Mouse (Mus musculus): Measurements from ENCODE around the gene Irak3. TPM values are rescaled to one million over a fixed set of nuclear protein-coding genes. Genes with fewer than 3 reads are reported as not detected.
A peak's percentile ranks its signal among the peaks of the same experiment; 100 is the strongest.

Gene Irak3
- total RNA-seq, 2 experiments from 2014 or later = 0.57 to 0.58 TPM

DNA sequence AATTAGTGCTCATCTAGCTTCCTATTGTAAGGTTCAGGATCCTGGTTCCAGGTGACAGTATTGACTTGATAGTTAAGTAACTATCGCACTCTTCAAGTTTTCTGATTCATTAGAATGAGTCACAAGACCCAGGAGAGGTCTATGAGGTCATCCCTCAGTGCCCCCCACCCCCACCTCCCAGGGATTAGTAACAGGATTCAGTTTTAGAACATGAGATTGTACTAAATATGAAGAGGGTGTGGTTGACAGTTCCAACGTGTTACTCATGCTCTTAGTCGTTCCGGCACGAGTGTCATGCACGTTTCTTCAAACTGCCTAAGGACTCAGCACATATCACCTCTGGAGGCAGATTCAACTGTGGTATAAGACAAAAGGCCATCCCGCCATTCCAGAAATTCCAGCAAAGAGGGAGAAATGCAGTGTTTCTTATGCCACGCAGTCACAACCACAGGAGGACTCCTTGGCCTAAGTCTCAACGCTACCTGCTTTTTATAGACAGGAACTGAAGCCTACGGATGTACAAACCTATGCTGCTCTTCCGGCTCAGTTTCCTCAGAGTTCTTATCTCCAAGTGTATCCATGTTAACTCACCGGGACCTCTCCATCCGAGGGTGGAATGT is 2.8 kb upstream of the Irak3 start:
- DNase-seq (ENCODE audit: low spot score in 2 of 2) = no peak

DNA sequence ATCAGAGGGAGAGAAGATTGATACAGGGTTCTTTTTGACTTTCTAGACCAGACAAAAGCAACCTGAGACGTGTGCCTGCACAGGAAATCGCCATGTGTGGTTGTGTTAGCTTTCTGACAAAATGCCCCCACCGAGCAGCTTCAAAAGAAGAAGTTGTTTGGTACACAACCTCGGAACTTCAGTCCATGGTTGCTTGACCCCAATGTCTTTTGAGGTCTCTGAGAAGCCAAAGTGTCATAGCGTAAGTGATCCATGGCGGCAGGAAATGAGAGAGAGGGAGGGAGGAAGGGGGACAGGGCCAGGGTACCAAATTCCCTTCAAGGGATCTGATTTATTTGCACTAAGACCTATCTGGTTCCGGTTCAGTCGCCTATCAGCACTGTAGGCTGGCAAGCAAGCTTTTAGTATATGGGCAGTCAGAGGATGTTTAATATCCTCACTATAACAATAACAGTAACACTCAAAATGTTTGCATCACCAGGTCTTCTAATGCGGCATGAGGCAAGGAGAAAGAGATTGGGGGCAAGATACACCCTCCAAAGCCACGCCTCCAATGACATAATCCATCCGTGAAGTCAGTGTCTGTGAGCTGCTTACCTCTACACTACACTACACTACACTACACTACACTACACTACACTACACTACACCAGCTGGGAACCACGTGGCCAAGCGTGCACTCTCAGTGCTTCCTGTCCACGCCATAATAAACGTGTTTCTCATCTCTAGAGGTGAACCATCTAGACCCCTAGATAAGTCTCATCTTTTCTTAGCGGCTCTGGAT is 729 bp upstream of the Irak3 start:
- DNase-seq (ENCODE audit: low spot score in 2 of 2) = no peak

DNA sequence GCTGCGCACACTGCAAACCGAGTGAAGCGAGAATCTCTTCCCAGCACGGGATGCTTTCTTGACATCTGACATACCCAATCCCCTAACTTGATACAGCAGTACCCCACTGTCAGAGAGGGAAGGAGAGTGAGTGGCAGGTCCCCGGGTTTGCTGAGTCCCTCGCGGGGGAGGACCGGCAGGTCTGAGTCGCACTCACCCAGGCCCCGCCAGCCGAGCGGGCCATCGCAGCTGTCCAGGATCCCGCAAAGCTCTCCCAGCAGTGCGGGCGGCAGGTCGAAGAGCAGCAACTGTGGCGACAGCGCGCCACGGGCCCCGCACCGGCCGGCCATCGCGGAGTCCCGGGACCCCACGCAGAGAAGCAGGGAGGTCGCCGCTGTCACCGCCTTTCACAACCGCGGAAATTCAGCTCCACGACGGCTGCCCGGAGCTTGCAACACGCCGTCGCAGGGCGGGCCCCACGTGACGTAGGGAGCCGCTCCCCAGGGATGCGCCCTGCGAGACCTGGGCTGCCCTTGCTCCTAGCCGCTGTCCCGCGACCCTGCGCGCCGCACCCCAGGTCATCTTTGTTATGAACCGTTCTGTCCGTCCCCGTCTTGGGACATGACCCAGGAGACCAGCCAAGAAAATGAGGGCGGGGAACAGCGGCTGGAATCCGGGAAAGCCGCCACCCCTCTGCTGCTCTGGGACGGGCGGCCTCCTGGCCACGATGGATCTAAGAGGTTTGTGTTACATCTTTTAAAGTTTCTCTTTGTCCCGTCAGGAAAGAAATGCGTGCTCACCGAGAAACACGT is 604 bp downstream of the Irak3 start, which contains the start of gene Tmbim4:
Gene Tmbim4, plus strand, starts transcription at position 460 of the 791 bp plus-strand sequence.
- peak in 1 of 2 experiments; percentile 13 for DNase-seq (ENCODE audit: low spot score in 2 of 2)

DNA sequence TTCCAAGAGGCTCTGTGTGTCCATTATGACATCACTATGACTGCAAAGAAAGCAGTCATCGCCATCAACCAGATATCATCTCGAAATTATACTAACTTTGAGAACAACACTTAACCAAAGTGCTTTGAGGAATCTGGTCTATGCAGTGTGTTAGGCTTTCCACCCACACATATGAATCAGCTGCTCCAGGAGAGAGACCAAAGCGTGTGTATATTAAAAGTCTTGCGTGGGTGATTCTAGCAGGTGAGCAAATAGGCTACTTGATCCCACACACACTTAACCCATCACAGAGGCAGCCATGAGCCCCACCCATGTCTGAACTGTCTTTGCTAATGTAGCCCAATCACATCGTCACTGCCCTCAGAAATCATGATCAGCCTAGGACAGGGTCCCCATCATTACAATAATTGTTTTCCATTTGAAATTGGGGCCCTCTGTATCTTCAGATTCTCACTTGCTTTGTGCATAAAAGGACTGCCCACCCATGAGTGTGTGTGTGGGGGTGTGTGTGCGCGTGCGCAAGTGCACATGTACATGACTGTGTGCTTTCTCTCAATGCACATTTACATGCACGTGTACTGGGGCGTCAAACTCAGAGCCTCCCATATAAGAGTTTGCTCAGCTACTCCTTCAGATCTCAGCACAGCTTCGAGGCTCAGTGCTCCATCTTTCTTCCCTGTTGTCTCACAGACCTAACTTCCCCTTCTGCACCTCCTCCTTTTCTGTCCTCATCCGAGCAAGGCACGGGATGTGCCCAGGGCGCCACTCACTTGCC is 4.7 kb downstream of the Irak3 start:
- no peak for DNase-seq (ENCODE audit: low spot score in 2 of 2)

DNA sequence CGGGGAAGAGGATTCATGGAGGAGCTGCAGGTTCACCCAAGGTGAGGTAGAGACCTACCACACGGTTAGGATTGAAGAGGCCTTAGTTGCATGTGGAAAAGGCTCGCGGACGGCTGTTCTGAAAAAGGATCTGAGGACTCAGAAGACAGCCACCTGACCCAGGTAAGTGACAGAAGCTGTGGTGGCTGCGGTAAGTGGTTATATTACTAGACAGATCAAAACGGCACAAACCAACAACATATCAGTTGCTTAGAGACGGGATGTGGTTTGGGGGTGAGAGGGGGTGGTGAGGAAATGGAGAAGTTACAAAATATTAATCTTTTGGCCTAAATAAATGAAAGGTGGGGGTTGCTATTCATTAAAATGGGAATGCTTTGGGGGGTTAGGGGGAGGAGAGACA is 8.7 kb downstream of the Irak3 start:
- no peak for DNase-seq (ENCODE audit: low spot score in 2 of 2)

DNA sequence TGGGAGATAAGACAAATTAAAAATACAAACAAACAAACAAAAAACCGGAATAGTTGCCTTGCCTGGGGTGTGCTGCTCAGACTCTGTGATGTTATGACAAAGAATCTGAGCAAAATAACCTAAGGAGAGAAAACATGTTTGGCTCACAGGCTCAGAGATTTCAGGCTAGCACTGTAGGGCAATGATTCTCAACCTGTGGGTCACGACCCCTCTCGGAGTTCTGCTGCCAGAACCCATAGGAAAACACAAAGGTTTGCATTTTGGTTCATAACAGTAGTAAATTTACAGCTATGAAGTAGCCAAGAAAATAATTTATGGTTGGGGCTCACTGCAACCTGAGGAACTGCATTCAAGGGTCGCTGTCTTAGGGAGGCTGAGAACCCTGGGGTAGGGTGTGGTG is 9.7 kb downstream of the Irak3 start:
- DNase-seq (ENCODE audit: low spot score in 2 of 2) = no peak

DNA sequence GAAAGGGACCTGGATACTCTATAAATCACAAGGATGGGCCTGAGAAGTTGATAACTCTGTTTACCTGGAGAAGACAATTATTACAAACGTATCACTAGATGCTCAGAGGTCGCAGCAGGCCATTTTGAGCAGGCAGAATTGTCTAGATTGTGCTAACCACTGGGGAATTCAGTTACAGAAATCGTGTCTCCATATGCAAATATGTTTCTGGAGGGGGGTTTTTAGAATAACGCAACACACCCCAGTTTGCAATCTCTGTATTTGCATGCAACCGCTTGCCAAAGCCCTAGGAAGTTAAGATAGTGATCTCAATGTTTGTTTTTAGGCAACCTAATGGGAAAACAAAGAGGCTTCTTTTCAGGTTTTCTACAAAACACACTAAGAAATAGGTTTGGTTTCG is 10.8 kb downstream of the Irak3 start:
- no peak for DNase-seq (ENCODE audit: low spot score in 2 of 2)

DNA sequence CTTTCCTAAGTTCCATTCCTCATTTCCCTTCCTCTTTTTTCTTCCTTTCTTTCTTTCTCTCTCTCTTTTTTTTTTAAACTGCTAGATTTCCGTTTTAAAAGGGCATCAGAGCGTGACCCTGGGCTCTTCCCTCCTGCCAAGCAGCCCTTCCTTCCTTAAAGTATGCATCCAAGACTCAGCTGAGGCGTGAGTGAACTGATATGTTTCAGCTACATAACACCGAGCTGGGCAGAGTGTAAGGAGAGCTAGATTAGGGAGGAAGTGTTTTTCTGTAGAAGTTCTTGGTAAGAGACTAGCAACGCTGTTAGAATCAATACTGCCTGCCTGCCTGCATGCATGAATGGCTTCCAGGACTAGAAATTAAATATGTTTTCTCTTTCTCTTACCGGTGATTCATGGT is 12.1 kb downstream of the Irak3 start:
- no peak for DNase-seq (ENCODE audit: low spot score in 2 of 2)

DNA sequence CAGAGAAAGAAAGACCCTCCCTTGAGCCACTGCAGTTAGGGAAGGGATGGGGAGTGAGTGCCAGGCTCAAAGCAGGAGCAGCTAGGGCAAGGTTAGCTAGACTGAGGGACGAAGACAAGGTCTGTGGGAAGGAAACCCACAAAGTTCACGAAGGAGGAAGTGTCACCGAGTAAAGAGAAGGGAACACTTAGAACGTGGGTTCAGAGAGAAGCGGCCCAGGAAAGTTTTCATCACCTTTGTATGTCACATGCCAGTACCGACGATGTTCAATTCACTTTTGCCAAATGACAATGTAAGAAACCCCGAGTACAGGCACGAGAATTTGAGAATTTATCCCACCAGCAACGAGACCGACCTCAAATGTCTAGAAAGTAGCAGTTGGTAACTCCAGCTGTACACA is 12.7 kb downstream of the Irak3 start:
- no peak for DNase-seq (ENCODE audit: low spot score in 2 of 2)

DNA sequence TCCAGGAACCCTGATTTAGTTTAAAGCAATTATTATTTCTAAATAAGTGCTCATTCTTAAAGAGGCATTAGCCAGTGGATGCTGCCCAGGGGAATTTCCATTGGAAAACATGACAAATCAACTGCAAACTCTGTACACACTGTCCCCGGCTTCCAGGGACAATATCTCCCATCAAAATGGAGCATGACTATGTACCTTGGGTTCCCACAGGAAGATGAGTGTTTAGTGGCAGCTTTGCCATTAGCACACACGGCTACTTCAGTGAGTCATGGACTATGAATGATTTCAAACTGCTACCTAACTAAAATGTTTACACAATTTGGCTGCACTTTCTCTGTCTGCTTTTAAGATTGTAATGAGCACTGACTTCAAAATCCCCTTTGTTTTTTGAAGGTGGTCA is 13.4 kb downstream of the Irak3 start:
- DNase-seq (ENCODE audit: low spot score in 2 of 2) = no peak

DNA sequence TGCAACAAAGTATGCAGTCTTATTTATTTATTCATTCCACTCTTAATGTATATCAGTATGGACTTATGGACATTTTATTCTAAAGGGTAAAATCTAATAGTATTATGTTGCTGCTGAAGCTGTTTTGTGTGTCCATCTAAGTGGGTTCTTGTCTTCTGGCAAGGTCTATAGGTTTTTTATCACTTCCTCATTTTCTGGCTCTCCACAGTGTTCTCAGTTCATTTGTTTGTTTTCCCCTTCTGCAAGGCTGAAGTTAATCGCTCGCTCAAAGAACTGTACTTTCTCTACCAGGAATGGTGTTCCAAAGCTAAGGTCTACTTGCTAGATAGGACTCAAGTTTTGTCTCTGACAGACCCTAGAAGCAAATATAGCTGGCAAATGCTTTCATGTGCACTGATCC is 18.6 kb downstream of the Irak3 start:
- DNase-seq (ENCODE audit: low spot score in 2 of 2) = no peak

DNA sequence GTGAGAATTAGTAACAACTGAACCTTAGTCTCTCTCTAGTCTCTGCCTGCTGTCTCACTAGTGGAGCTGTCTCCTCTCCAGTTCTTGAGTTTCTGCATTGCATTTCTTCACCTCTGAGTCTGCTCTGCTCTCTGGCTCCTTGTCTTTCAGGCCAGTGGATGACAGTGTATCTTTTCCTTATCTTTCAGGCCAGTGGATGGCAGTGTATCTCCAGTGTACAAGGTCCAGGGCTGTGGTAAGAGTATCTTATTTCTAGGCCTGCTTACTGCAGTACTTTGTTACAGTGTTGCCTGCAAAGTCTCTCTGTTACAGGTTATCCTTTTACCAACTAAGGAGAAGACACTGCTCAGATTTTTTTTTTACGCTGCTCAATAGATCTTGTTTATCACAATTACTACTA is 19.0 kb downstream of the Irak3 start:
- no peak for DNase-seq (ENCODE audit: low spot score in 2 of 2)

DNA sequence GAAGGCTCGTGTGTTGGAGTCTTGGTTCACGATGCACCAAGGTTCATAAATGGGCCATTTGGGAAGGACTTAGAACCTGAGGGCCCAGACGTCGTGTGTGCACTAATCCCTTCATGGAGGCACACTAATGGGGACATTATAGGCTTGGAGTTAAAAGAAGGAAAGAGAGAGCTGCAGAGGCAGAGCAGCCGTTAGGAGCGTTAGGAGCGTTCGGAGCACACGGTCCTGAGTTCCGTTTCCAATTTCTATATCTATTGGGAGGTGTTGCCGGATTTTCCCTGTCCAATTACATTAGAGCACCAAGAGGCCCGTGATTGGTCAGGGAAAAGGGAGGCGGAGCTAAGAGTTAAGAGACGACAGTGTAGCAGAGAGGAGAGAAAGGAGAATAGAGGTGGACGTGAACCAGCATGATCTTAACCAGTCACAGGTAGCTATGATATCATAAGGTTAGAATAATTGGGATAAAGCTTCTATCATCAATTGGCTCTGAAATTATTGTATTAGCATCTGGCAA is 27.7 kb downstream of the Irak3 start:
- DNase-seq (ENCODE audit: low spot score in 2 of 2) = no peak

DNA sequence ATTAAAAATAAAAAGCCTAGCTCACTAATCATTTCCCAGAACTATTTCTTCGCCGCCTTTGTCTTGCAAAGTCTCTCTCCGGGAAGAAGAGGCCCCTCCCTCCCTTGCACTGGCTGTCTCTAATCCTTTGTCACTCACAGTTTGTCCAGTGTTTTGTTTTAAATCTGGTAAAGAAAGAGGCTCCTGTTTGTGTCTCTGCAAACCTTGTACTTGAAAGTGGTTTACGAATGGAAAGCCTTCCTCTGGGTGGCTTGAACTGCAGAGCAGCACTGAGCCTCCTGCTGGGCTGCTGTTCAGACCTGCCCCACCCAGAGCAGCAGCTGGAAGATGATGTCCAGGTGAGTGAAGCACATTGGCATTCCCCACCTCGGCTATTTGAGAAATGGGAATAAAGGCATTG is 30.6 kb downstream of the Irak3 start:
- DNase-seq (ENCODE audit: low spot score in 2 of 2) = no peak

DNA sequence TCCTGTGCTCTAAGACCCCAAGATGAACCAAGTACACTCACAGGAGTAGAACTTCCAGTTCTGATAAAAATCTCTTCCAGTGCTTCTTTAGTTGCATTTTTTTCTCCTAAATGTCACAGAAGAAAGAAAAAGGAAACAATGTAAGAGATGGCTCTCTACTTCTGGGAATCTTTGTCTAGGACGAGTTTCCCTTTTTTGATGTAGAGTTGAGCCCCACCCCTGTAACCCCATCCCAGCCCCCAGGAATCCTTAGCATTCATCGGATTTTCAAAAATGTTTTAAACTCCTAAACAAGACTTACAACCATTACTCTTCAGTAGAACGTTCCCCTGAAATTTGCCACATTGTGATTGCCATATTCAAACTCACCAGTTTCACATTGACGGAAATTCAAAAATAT is 31.7 kb downstream of the Irak3 start:
- no peak for DNase-seq (ENCODE audit: low spot score in 2 of 2)

DNA sequence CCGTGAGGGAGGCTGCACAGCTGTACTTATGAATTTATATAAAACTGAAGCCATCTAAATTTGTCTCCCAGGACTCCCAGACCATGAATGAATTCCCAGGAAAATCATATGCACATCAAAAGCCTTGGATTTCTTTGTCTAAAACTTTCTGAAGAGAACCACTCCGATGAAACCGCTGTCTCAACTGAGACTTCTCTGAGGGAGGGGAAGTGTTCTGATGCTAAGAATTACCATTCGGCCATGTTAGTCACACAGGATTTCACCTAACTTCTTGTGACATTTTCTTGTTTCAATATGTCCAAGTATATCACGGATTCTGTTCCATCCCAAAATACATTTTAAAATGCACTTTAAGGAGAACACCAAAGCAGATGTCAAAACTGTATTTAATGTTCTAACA is 32.1 kb downstream of the Irak3 start:
- DNase-seq (ENCODE audit: low spot score in 2 of 2) = no peak

DNA sequence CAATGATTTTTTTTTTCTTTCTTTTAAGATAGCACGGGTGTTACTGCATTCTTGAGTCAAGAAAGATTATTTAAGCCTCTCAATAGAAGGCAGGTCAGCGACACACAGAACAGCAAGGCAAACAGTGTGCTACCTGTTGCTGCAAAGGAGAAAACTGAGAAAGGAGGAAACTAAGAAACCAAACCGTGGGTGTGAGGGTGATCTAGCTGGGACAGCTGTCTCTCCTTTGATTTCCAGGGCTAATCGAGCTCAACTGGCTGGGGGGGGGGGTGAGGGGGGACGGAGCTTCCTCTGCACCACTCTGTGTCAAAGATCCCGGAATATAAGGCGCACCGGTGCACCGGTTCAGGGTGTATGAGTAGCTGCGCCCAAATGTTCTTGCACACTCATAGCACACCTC is 32.9 kb downstream of the Irak3 start:
- DNase-seq (ENCODE audit: low spot score in 2 of 2) = no peak

DNA sequence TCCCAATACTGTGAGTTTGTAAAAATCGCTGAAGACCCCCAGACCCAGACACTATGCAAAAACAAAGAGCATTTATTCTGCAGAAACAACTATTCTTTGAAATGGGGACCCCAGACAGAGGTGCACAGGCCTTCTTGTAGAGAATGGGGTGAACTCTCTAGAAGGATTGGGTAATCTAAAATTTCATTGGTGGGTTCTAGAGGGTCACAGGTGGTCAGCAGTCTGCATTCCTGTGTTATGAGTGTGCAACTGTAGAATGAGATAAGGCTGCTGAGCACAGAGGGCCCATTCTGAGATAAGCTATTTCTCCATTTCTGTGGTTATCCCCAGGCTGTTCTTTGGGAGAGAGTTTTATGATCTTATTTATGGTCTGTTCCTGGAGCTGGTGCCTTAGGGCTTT is 33.9 kb downstream of the Irak3 start:
- no peak for DNase-seq (ENCODE audit: low spot score in 2 of 2)

DNA sequence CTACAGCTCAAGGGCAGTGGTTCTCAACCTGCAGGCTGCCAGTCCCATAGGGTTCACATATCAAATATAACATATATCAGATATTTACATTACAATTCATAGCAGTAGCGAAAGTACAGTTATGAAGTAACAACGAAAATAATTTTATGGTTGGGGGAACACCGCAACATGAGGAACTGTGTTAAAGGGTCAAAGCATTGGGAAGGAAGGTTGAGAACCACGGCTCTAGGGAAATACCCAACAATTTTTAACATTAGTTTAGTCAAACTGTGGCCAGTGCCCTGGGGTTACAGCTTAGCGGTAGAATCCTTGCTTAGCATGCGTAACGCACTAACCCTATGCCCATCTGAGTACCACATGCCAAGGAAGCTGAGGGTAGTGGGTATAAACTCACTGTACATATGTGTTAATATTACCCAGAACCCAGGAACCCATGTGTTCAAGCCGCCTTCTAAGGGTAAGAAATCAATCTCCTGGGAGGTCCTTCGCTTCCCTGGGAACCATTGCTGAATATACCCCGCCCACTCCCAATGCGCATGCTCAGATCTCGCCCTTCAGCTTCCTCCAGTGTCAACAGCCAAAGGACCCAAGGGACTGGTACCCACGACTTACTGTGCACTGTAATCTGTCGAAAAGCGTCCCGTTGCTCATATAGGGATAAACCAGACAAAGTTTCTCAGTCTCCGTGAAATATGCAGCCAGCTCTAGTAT is 36.0 kb downstream of the Irak3 start:
- DNase-seq (ENCODE audit: low spot score in 2 of 2) = no peak

DNA sequence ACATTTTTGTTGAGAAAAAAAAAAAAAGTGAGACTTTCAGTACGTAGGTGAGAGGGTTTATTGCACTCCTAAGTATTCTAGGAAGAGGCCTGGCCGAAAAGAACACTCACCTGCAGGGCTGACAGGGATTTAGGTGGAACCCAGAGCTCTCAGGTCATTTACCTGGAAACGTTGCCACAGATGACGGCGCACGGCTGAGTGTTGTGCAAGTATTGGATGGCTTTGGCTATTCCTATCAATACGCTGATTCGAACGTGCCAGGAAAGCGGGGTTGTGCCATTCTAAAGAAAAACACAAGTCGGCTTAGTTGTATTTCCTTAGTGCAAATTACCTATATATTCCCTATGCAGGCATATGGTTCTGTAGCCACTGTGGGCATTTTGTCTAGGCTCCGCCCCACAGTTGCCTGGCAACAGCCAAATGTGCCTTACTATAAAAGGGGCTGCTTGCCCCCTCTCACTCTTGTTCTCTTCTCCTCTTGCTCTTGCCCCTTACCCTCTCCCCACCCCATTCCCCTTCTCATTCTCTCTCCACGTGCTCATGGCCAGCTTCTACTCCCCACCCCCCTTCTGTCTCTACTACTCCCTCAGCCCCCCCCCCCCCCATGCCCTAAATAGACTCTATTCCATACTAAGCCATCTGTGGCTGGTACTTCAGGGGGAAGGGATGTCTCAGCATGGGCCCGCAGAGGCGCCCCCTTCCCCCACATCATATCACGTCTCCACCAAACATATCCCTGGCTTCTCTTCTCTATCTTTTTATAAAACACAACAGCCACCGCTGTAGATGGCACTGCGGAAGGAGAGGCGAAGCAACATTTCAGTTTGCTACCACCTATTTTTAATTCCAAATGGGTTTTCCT is 36.8 kb downstream of the Irak3 start:
- no peak for DNase-seq (ENCODE audit: low spot score in 2 of 2)

All from layer of hippocampus, adult 18-20 months (tissue).